Mouse (Mus musculus) CD4-positive, CD25-positive, alpha-beta regulatory T cell, adult 2 months (primary cell): Measurements from ENCODE around the gene Nova2.

Experiments used
- DNase-seq: peaks from one replicate; pipeline ENCODE4 v3.0.0-alpha.2; 2012; ENCODE audit warnings: low read depth, low spot score

The Nova2 gene

GRCm38 (mm10) chr7:18925162-18925938 lies at the start of gene Nova2:
Gene Nova2 (plus strand): TSS chr7:18925888.
- peak; percentile 77 for DNase-seq

DNA sequence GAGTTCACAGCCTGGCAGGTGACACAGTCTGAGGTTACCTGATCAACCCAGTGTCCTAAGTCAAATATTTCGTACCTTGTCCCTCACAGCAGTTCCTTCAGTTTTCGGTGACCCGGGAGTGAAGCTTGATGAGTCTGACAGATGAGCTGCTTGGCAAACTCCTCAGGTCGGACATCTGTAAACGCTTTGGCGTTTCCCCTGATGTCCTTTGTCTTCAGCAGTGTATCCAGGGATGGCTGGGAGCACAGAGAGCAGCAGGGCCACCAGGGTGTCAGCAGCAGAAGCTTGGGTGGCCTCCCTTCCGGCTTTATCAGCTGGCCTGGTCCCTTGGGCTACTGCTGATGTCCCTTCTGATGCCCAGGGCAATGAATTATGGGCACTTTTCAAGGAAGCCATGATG lies 47.0 kb upstream of the Nova2 start:
- DNase-seq = no peak

DNA sequence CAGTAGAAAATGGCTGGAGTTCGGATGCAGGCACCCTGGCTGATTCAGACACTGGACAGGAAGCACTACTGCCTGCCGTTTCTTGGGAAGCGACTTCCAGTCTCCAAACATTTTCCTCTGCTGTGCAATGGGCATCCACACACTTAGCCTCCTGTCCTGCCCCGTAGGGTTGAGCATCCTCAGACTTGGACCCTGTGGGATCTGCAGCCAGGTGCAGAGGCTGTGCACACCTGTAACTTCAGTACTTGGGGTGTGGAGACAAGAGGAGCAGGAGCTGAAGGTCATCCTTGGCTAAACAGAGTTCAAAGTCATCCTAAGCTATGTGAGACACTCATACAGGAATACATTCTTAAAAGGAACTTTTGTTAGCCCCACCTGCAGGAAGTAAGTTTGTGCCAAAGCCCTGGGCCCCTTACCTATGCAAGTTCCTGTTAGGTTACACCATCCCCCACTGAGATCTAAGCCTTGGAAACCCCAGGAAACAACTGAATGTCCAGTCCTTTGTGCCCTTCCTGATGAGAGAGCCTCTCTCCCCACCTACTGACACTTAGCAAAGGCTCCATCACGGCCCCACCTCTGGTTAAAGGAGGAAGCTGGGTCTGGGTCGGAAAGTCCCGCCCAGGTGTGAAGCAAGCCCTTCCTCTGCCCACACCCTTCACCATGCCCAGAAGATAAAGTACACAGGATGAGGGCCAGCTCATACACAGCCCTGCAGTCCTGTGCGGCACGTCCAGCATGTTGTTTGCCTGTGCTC lies 41.5 kb upstream of the Nova2 start:
- DNase-seq = peak; percentile 60

GRCm38 (mm10) chr7:18884745-18885422 lies 40.8 kb upstream of the Nova2 start:
- DNase-seq = no peak

DNA sequence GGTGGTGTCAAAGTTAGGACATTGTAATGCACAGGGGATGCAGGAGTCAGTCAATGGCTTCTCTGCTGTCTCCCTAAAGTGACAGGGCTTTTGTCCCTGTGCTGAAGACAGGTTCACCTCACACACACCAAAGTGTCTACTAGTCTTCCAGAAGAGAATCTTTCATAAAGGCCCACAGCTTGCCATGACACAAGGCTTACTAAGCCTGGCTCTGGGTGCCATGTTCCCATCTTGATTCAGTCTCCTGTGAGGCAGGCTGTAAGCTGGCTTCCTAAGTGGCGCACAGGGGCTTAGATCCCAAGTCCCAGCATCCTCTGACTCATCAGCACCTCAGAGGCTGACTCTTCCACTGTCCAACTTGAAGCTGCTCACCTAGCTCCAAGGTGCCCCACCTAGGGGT lies 38.7 kb upstream of the Nova2 start:
- no peak for DNase-seq

DNA sequence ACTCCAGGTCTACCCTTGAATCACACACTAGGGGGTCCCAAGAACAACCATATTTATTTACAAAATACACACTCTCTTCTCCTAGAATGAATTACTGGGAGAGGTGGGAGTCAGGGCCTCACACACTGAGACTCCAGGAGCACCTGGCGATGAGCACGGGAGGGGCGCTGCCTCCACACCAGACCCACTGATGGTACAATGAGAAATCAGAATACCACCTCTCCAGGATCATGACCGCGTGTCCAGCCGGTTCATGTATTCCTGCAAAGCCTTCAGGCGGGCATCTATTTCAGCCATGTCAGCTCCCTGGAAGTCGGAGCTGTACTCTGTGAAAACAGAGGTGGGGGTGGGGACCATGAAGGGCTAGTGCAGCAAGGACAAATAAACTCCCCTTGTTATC lies 34.8 kb upstream of the Nova2 start:
- no peak for DNase-seq

GRCm38 (mm10) chr7:18891872-18892599 lies 33.7 kb upstream of the Nova2 start:
- peak; percentile 93 for DNase-seq

GRCm38 (mm10) chr7:18893009-18893408 lies 32.7 kb upstream of the Nova2 start:
- DNase-seq = no peak

- peak; percentile 65 for DNase-seq
Measured at GRCm38 (mm10) chr7:18893651-18894430, 31.8 kb upstream of the Nova2 start.

GRCm38 (mm10) chr7:18896536-18896935 lies 29.2 kb upstream of the Nova2 start:
- no peak for DNase-seq

DNA sequence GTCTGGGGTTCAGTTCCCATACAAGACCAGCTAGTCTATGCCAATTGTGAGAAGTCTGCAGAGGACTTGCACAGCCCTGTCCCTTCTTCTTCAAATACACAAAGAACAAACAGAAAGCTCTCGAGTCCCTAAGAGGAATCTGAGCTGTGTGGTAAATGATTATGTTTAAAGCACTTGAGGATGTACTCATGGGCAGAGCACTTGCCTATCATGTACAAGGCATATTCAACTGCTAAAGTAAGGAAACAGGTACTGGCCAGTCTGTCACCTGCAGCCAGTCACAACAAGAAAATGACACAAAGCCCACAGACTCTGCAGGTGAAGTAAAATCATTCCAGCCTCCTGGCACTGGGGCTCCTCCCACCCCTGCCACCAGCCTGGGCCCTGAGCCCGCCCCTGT lies 25.2 kb upstream of the Nova2 start:
- DNase-seq = no peak

- DNase-seq = peak; percentile 13
Measured at GRCm38 (mm10) chr7:18902486-18902885, 23.2 kb upstream of the Nova2 start.

- DNase-seq = no peak
Measured at GRCm38 (mm10) chr7:18904971-18905370, 20.7 kb upstream of the Nova2 start.

DNA sequence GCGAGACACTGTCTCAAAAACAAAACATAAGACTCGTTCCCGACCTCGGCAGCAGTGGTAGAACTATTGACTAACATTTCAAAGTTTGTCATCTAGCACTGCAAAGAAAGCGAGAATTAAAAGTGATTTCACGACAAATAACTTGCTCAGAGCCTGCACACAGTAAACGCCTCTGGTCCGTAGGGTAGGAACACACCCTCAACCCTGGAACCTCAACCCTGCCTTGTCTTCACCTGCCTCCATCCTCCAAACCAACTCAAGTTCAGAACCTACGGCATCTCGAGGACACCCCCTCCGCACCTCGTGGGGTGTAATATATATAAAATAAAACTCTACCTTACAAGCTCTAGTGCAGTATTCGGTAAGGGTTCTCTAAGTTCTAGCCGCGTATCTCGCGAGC lies 15.9 kb upstream of the Nova2 start:
- DNase-seq = no peak

GRCm38 (mm10) chr7:18910241-18910831 lies 15.4 kb upstream of the Nova2 start, which contains the start of gene Ccdc61:
Gene Ccdc61 (minus strand): TSS chr7:18910415.
- DNase-seq = peak; percentile 98

GRCm38 (mm10) chr7:18916254-18916653 lies 9.4 kb upstream of the Nova2 start:
- DNase-seq = peak; percentile 28

DNA sequence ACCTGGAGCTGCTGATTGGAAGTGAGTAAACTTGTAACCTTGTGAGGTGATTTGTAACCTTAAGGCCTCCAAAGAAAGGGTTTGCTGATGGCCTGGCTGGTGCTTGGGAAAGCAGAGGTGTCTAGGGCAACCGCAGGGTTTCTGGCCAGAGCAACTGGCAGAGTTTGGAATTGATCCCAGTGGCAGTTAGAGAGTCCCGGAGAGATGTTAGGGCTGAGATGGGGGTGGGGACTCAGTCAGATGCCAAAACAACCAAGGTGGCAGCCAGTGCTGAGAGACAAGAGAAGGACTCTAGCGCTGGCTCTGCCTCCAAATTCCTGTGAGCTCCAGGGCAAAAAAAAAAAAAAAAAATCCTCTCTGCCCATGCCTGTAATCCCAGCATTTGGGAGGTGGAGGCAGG lies 7.8 kb upstream of the Nova2 start:
- DNase-seq = no peak

- peak; percentile 51 for DNase-seq
Measured at GRCm38 (mm10) chr7:18921069-18921468, 4.6 kb upstream of the Nova2 start.

DNA sequence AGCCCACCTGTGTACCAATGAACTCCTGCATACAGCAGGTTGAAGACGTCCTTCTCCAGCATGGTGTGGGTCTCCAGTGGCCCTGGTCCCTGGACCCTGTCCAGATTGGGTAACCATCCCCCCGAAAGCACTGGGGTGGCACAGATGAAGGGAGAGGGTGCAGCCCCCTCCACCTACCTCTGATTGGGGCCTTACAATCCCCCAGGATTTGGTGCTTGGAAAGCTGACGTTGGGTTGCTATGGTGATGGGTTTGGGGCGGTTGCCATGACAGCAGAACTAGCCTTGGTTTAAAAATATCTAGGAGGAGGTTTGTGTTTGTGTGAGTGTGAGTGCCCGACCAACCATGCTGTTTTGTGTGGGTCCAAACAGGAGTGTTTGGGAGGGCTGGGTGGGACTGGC lies 2.9 kb upstream of the Nova2 start:
- DNase-seq = no peak

DNA sequence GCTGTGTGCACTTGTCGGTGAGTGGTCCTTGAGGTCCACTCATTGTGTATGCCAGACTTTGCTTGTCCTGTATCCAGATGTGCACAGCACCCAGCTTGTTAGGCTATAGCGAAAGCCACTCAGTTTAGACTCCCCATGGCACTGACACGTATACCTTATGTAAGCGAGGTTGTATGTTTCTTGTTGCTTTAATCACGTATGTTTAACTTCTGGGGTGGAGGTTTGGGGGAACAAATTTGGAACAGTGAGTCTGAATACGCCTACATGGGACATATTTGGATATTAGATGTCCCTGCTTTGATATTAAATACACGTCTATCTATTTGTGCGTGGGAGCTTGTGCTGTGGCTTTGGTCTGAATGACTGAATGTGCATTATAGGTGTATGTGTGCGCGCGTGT lies 2.4 kb upstream of the Nova2 start:
- DNase-seq = no peak
